Mouse (Mus musculus): ENCODE data around the gene Gpc4. TPM values are rescaled to one million over a fixed set of nuclear protein-coding genes. Genes with fewer than 3 reads are reported as not detected.
A peak's percentile ranks its signal among the peaks of the same experiment; 100 is the strongest.

Gpc4 gene
- polyA plus RNA-seq (2012; ENCODE audit: insufficient read depth, insufficient read length, missing spikeins), result 18.8 and 20.4 TPM in 2 replicates

GRCm38 (mm10) chrX:52164738-52165554 is at the start of gene Gpc4:
TSS of gene Gpc4 (minus strand) at chrX:52165252.
- H3K27ac ChIP-seq (replicated peaks; ENCODE audit: low read depth, low read length), result peak within 1 kb of the TSS; percentile 82
- peak within 1 kb of the TSS; percentile 97 for H3K4me3 ChIP-seq (ENCODE audit: insufficient read depth, low read depth, low read length)
- H3K4me1 ChIP-seq (ENCODE audit: control insufficient read depth, insufficient read depth, insufficient read length, low read length), result no peaks in the 10 kb centered on the region

GRCm38 (mm10) chrX:52212846-52213245 is 47.8 kb upstream of the Gpc4 start:
- Histone ChIP-seq H3K27ac (replicated peaks; ENCODE audit: low read depth, low read length) (no peak overlapping the region), H3K4me3 (ENCODE audit: insufficient read depth, low read depth, low read length) (no peak overlapping the region), H3K4me1 (ENCODE audit: control insufficient read depth, insufficient read depth, insufficient read length, low read length) (no peaks in the 10 kb centered on the region)

- no peak overlapping the region for H3K27ac ChIP-seq (replicated peaks; ENCODE audit: low read depth, low read length)
- H3K4me1 ChIP-seq (ENCODE audit: control insufficient read depth, insufficient read depth, insufficient read length, low read length), result no peaks in the 10 kb centered on the region
- no peak overlapping the region for H3K4me3 ChIP-seq (ENCODE audit: insufficient read depth, low read depth, low read length)
Measured at GRCm38 (mm10) chrX:52199836-52200235, 34.8 kb upstream of the Gpc4 start.

GRCm38 (mm10) chrX:52193311-52193968 is 28.4 kb upstream of the Gpc4 start:
- Histone ChIP-seq H3K27ac (replicated peaks; ENCODE audit: low read depth, low read length) (no peak overlapping the region), H3K4me1 (ENCODE audit: control insufficient read depth, insufficient read depth, insufficient read length, low read length) (peaks cover 2% of the 10 kb centered on the region; the same call in 1 of the 2 replicates), H3K4me3 (ENCODE audit: insufficient read depth, low read depth, low read length) (no peak overlapping the region)

GRCm38 (mm10) chrX:52189094-52189493 is 24.0 kb upstream of the Gpc4 start:
- H3K4me3 ChIP-seq (ENCODE audit: insufficient read depth, low read depth, low read length), result no peak overlapping the region
- no peak overlapping the region for H3K27ac ChIP-seq (replicated peaks; ENCODE audit: low read depth, low read length)

GRCm38 (mm10) chrX:52183551-52184442 is 18.7 kb upstream of the Gpc4 start:
- no peak overlapping the region for H3K27ac ChIP-seq (replicated peaks; ENCODE audit: low read depth, low read length)
- H3K4me1 ChIP-seq (ENCODE audit: control insufficient read depth, insufficient read depth, insufficient read length, low read length), result no peaks in the 10 kb centered on the region
- H3K4me3 ChIP-seq (ENCODE audit: insufficient read depth, low read depth, low read length), result no peak overlapping the region

More at GRCm38 (mm10) chrX:52189094-52189493, 24.0 kb upstream of the Gpc4 start:
- peaks cover 2% of the 10 kb centered on the region; the same call in 1 of the 2 replicates for H3K4me1 ChIP-seq (ENCODE audit: control insufficient read depth, insufficient read depth, insufficient read length, low read length)

- H3K4me1 ChIP-seq (ENCODE audit: control insufficient read depth, insufficient read depth, insufficient read length, low read length), result no peaks in the 10 kb centered on the region
- no peak overlapping the region for H3K4me3 ChIP-seq (ENCODE audit: insufficient read depth, low read depth, low read length)
- no peak overlapping the region for H3K27ac ChIP-seq (replicated peaks; ENCODE audit: low read depth, low read length)
Measured at GRCm38 (mm10) chrX:52181401-52181800, 16.3 kb upstream of the Gpc4 start.

GRCm38 (mm10) chrX:52177067-52177466 is 12.0 kb upstream of the Gpc4 start:
- Histone ChIP-seq H3K4me3 (ENCODE audit: insufficient read depth, low read depth, low read length) (no peak overlapping the region), H3K4me1 (ENCODE audit: control insufficient read depth, insufficient read depth, insufficient read length, low read length) (no peaks in the 10 kb centered on the region), H3K27ac (replicated peaks; ENCODE audit: low read depth, low read length) (no peak overlapping the region)

GRCm38 (mm10) chrX:52167519-52168244 is 2.6 kb upstream of the Gpc4 start:
- no peaks in the 10 kb centered on the region for H3K4me1 ChIP-seq (ENCODE audit: control insufficient read depth, insufficient read depth, insufficient read length, low read length)
- H3K27ac ChIP-seq (replicated peaks; ENCODE audit: low read depth, low read length), result no peak overlapping the region
- H3K4me3 ChIP-seq (ENCODE audit: insufficient read depth, low read depth, low read length), result no peak overlapping the region

GRCm38 (mm10) chrX:52165555-52165938 is 495 bp upstream of the Gpc4 start:
- no peak overlapping the region for H3K27ac ChIP-seq (replicated peaks; ENCODE audit: low read depth, low read length)
- no peak overlapping the region for H3K4me3 ChIP-seq (ENCODE audit: insufficient read depth, low read depth, low read length)
- H3K4me1 ChIP-seq (ENCODE audit: control insufficient read depth, insufficient read depth, insufficient read length, low read length), result no peaks in the 10 kb centered on the region

- H3K27ac ChIP-seq (replicated peaks; ENCODE audit: low read depth, low read length), result peak overlapping the region; percentile 82; the same call in 1 of the 2 replicates
- H3K4me1 ChIP-seq (ENCODE audit: control insufficient read depth, insufficient read depth, insufficient read length, low read length), result no peaks in the 10 kb centered on the region
- H3K4me3 ChIP-seq (ENCODE audit: insufficient read depth, low read depth, low read length), result peak overlapping the region; percentile 97
Measured at GRCm38 (mm10) chrX:52164134-52164737, 816 bp downstream of the Gpc4 start.

GRCm38 (mm10) chrX:52163418-52164133 is 1.5 kb downstream of the Gpc4 start:
- Histone ChIP-seq H3K4me3 (ENCODE audit: insufficient read depth, low read depth, low read length) (peak overlapping the region; percentile 97), H3K4me1 (ENCODE audit: control insufficient read depth, insufficient read depth, insufficient read length, low read length) (no peaks in the 10 kb centered on the region), H3K27ac (replicated peaks; ENCODE audit: low read depth, low read length) (no peak overlapping the region)

- no peak overlapping the region for H3K27ac ChIP-seq (replicated peaks; ENCODE audit: low read depth, low read length)
- no peaks in the 10 kb centered on the region for H3K4me1 ChIP-seq (ENCODE audit: control insufficient read depth, insufficient read depth, insufficient read length, low read length)
- H3K4me3 ChIP-seq (ENCODE audit: insufficient read depth, low read depth, low read length), result peak overlapping the region; percentile 97; the same call in 1 of the 2 replicates
Measured at GRCm38 (mm10) chrX:52162756-52163155, 2.3 kb downstream of the Gpc4 start.

Measured in brown adipose tissue, adult 24 weeks (tissue).